Mouse (Mus musculus): ENCODE measurements around the gene Traf3ip1. TPM values are rescaled to one million over a fixed set of nuclear protein-coding genes. Genes with fewer than 3 reads are reported as not detected.

Traf3ip1 gene
- 1 to 10 TPM; 4.4 to 4.5 TPM for total RNA-seq (2021)
- long read RNA-seq, experiment 1, result 0 reads
- long read RNA-seq, experiment 2, result 0 reads

DNA sequence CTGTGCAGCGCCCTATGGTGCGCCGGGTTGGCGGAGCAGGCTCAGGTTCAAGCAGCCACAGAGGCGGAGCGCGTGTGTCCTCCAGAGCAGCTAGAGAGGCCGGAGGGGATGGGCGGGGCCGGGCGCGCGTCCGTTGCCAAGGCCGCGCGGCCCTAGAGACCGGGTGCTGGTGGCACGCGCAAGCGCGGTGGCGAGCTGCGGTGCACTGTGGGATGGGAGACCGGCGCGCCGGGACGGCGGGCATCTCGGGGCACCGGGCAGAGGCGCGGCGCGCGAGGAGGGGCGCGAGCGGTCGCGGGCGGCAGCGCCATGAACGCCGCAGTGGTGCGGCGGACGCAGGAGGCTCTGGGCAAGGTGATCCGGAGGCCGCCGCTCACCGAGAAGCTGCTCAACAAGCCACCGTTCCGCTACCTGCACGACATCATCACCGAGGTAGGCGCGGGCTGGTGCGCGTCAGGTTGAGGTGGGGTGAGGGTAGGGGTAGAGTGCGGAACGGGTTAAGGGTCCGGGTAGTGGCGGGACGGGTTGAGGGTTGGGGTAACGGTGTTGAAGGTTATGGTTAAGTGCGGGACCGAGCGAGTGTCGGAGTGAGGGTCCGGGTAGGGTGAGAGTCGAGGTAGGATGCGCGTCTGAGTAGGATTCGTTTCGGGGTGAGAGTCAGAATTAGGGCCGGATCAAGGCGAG is at the start of gene Traf3ip1:
TSS of gene Traf3ip1 (plus strand) at position 191 of the 684 bp plus-strand sequence.
- peak; percentile 87 to 92 for DNase-seq (ENCODE audit: low spot score in 2 of 2)

DNA sequence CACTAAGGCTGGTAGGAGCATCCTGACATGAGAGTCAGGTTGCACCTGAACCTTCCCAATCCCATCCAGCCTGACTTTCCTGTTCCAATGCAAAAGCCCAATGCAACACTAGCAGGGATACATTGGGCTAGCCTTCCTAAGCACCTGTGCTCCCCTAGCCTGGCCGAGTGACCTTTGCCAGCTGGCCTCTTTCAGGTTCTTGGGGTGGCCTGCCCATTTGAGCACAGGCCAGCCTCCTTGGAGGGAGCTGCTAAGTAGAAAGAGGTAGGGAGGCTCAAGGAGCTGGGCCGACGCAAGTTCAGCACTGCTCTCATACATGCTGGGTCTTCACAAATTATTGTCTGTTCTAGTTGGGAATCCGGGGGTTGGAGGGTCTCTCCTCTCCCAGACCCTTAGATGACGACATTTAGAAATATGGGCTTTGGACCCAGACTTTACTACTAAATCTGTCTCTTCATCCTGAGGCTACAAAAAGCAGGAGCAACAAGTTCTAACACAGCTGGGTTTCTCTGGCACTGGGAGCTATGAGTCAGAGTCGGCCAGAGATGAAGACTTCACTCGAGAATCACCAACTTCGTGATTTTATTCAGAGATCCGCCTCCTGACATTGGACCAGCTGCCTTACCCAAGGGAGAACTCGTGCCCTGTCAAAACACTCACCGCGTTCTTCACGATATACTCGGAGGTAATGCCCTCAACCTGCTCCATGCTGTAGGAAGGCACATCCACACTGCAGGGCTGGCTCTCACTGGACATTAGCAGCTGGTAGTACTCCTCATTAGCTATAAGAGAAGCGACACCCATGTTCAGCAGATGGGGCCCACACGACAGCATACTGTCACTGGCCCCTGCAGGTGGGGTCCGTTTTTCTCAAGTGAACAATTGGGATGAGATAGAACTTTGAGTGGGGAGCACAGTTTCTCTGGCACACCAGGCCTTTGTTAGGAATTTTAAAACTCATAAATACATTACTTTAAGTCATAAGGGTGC is 49.3 kb upstream of the Traf3ip1 start:
- DNase-seq (ENCODE audit: low spot score in 2 of 2), result no peak

GRCm38 (mm10) chr1:91446060-91446459 is 48.4 kb upstream of the Traf3ip1 start:
- DNase-seq (ENCODE audit: low spot score in 2 of 2), result peak in 1 of 2 experiments; percentile 66

- DNase-seq (ENCODE audit: low spot score in 2 of 2), result no peak
Measured at GRCm38 (mm10) chr1:91446511-91446910, 47.9 kb upstream of the Traf3ip1 start.

GRCm38 (mm10) chr1:91448688-91449087 is 45.8 kb upstream of the Traf3ip1 start:
- DNase-seq (ENCODE audit: low spot score in 2 of 2), result no peak

DNA sequence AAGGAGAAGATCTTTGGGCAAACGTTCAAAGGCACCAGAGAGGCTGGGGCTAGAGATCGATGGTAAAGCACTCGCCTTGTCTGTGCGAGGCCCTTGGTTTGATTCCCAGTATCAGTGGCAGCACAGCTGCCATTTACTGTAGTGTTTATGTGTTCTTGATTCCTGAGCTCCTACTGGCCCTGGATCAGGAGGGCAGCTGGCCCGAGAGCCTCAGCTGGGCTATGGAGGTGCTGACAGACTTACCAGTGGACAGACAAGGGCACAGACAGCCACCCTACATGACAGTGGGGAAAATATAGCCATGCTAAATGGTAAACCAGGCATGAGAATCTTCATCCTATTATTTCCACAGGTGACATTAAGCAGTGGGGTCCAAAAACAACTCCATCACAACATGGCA is 43.6 kb upstream of the Traf3ip1 start:
- DNase-seq (ENCODE audit: low spot score in 2 of 2), result no peak

DNA sequence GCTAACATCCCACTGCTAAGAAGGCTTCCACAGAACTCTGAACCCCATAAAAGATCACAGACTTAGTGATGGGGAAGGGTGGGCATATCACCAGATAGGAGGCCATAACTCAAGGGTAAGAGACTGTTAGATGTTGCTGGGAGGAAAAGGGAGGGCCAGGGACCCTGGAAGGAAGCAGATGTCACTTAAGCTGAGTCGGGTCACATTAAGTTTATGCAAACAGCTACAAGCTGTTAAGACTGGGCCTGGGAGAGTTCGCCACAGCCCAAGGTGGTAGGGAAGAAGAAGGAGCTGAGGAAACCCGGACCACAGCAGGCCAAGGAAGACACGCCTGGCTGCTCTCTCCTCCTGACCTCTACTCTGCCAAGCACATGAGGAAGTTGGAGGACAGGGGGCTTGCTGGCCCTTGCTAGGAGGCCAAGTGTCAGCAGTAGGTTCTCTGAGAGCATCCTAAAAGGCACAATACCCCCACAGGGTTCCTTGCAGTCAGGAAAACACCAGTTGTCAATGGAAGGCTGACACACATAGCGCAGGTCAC is 42.8 kb upstream of the Traf3ip1 start:
- no peak for DNase-seq (ENCODE audit: low spot score in 2 of 2)

DNA sequence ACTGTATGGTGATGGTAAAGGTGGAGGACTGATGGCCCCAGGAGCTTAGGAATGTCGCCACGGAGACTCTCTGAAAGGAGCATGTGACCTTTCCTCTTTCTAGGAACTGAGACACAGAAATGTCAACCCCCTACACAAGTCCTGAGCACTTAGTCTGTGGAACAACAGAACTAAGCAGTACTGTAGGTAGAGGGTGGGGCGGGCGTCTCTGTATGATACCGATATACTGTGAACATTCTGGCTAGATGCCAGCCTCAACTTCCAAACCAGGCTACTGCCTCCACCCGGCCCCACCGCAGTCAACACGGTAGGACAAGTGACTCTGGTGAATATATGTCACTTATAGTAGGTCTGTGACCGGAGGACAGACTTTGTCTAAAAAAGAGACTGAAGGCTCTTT is 40.5 kb upstream of the Traf3ip1 start:
- peak in 1 of 2 experiments; percentile 16 for DNase-seq (ENCODE audit: low spot score in 2 of 2)

DNA sequence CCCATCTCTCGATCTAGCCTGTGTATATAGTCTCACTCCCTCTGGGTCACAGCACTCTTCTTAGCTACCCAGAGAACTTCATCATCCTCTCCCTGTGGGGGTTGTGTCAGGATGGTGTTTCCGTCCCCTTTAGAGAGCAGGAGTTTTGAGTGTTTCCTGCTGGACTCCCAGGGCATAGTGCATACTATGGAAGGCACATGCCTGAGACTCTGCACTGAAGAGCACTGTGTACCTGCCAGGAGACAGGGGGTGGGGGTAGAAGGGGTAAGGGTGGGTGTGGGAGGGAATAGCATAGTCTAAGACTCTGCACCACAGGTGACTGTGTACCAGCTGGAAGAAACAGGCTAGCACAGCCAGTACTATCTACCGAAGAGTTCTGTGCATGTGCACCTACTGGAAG is 40.1 kb upstream of the Traf3ip1 start:
- no peak for DNase-seq (ENCODE audit: low spot score in 2 of 2)

DNA sequence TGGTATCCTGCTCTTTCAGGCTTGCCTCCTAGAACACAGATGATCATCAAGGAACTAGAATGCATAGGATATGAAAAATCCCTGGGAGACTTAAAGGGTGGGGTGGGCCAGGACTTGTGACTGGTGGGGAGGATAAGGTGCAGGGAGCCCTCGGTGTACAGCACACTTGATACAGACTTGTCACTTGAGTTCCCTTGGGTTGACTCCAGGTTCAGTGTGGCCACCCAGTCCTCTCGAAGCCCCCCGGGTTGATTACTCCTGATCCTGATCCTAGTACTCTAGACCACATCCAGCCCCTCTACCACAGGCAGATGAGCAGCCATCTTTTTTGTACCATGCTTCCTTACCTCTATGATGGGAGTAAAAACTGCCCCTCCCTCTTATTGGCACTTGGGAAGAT is 39.5 kb upstream of the Traf3ip1 start:
- DNase-seq (ENCODE audit: low spot score in 2 of 2), result no peak

DNA sequence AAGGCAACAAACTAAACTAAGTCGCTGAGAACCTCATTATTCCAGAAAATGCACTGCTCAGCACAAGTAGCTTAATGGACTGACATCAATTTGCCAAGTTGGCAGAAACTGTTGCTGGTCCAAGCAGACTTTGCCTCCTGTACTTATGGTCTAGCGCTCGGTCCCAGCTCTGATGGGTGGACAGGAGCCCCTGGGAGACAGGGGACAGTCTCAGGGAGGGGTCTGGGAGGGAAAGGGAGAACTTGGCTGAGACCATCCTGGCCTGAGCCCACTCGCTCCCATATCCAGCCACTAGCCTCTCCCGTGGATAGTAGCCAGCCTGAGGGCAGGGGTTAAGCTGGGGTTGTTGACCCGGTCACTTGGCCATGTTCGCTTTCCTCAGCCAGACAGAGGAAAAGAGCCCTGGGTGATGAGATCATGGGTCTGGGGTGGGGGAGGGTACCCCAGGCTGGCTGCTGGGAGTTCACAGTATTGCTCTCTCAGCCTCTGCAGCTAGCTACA is 38.7 kb upstream of the Traf3ip1 start:
- peak; percentile 30 to 53 for DNase-seq (ENCODE audit: low spot score in 2 of 2)

- peak; percentile 14 to 44 for DNase-seq (ENCODE audit: low spot score in 2 of 2)
Measured at GRCm38 (mm10) chr1:91456301-91456801, 38.1 kb upstream of the Traf3ip1 start.

- DNase-seq (ENCODE audit: low spot score in 2 of 2), result no peak
Measured at GRCm38 (mm10) chr1:91457116-91457515, 37.3 kb upstream of the Traf3ip1 start.

- DNase-seq (ENCODE audit: low spot score in 2 of 2), result no peak
Measured at GRCm38 (mm10) chr1:91457698-91458097, 36.7 kb upstream of the Traf3ip1 start.

DNA sequence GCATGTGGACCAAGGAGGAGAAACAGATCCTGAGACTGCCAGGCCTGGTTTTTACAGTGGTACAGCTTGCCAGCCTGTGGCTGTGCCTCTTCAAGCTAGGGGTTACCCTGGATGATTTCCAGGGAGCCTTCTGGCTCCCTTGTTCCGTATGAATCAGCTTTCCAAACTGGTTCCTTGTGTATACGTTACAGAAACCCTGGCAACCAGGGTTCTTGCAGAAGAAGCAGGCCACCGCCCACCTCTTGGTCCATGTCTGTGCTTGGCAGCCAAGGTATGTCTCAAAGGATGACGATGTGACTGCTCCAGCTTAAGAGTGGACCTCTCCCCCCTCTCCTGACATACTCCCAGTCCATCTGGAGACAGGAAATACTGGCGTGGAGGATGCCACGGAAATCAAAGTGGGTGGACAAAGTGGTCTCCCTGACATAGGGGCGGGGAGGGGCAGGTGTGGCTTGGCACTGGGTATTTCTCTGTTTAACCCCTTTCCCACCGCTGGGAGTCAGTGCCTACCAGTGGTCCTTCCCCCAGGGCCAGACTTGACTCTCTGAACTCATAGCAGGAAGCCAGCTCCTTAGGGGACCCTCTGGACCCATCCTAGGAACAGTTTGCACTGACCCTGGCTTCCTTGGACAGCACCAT is 36.1 kb upstream of the Traf3ip1 start:
- peak in 1 of 2 experiments; percentile 53 for DNase-seq (ENCODE audit: low spot score in 2 of 2)

DNA sequence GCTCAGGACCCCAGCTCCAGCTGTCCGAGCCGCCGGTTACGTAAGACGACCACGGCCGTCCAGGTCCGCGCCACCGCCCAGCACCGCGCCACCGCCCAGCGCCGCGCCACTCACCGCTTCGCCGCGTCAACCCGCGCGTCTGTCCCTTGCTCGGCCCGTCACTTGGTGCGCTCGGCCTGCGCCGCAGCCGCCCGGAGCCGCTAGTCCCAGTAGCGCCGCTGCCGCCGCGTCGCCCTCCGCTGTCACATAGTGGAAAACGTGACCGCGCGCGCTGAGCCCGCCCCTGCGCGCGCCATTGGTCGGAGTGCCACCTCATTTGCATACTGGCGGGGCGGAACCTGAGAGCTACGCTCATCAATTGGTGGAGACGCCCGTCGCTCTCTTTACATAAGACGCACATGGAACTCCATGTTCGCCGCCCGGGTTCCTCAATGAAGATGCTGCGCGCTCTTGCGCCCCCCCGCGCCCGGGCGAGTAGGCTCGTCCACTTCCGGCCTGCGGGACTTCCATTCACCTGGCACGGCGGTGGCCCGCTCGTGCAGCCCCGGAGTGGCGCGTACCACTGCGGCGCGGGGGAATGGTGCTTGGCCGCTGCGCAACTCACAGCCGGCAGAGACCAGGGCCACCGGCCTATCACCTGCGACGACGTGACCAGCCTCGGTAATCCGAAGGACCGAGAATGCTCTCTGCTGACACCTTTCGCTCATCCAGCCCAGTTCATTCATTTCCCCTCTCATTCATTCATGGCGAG is 35.2 kb upstream of the Traf3ip1 start, which contains the start of gene Per2:
TSS of gene Per2 (minus strand) at position 266 of the 751 bp plus-strand sequence.
- DNase-seq (ENCODE audit: low spot score in 2 of 2), result peak; percentile 92 to 98

- DNase-seq (ENCODE audit: low spot score in 2 of 2), result no peak
Measured at GRCm38 (mm10) chr1:91460069-91460468, 34.4 kb upstream of the Traf3ip1 start.

DNA sequence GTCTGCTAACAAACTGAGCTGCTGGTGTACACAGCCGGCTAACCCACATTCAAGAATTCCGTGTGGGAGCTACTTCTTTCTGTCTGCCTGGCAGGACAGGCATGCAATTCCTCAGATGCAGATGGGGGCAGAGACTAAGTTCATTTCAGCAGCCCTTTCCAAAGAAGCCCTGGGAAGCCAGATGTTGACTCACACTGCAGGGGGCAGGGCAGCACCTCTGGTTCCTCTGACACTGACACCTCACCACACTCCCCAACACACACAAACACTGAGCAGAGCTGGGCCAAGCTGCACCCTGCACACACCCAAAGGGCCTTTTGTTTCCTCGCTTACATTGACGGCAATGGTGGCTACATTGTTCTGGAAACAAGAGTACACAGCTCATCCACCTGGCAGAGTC is 33.9 kb upstream of the Traf3ip1 start:
- DNase-seq (ENCODE audit: low spot score in 2 of 2), result no peak

DNA sequence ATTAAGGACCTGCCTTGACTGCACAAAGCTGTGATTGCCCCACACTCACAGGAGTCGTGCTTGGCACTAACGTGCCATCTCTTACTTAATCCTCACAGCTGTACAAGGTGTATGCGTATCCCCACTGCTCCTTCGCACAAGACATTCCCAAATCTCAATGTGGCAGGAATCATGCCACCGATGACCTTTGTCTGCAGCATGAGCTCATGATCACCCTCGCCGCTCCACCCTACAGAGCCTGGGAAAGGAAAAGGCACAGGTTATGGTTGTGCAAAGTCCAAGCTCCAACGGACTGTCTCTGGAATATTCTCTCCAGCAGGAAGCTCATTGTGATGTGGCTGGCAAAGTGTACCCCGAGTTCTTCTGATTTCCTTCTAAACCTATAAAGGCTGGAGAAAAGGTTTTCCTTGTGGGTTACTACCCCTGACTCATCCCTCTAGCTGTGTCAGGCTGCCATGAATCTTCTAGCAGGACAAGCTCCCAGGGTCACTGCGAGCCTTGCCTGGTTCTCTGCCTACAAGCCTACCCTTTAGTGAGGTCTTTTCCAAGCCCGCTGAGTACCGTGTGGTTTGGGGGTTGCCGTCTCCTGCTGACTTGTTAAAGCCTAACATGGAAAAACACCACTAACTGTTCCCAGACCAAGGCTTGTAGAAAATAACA is 31.0 kb upstream of the Traf3ip1 start:
- no peak for DNase-seq (ENCODE audit: low spot score in 2 of 2)

Data from gastrocnemius, postnatal 4 days (tissue).